Mouse (Mus musculus) cortical plate, adult 2 months (tissue): Measurements from ENCODE around the gene Scarf1.

Source experiments
- CTCF ChIP-seq: fragments of 200-500 bp; IDR thresholded peaks from 2 replicates; pipeline ENCODE4 v1.5.1; 2011; ENCODE audit warnings: mild to moderate bottlenecking, control low read depth, low read length; ENCODE audit not compliant: insufficient read depth; ENCODE audit errors: extremely low read depth
- POLR2A ChIP-seq: fragments of 200-500 bp; IDR thresholded peaks from 2 replicates; pipeline ENCODE4 v1.6.1; 2011; ENCODE audit warnings: mild to moderate bottlenecking, low read length, control low read depth; ENCODE audit not compliant: insufficient read depth; ENCODE audit errors: extremely low read depth

DNA sequence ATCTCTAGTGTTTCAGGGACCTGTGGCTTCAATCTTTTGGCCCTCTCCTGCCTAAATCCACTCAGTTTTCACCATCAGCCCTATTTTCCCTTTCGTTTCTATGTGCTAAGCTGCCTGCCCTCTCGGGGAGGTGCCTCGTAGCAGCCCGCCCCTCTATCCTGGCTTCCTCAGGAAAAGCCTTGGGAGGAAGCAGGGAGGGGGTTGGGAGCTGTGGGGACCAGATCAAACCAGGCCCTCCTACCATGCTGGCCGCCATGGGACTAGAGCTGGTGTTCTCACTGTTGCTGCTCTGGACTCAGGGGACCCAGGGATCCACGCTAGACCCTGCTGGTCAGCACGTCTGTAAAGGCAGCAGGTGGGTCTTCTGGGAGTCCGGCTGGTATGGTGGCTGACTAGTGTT is at the start of gene Scarf1:
- TF ChIP-seq CTCF = no peak
- no peak for TF ChIP-seq POLR2A
